Mouse (Mus musculus): Measurements from ENCODE around the gene Gm45062. TPM values are rescaled to one million over a fixed set of nuclear protein-coding genes. Genes with fewer than 3 reads are reported as not detected.

Gene Gm45062
- total RNA-seq, 1 experiment = 1.5 TPM

DNA sequence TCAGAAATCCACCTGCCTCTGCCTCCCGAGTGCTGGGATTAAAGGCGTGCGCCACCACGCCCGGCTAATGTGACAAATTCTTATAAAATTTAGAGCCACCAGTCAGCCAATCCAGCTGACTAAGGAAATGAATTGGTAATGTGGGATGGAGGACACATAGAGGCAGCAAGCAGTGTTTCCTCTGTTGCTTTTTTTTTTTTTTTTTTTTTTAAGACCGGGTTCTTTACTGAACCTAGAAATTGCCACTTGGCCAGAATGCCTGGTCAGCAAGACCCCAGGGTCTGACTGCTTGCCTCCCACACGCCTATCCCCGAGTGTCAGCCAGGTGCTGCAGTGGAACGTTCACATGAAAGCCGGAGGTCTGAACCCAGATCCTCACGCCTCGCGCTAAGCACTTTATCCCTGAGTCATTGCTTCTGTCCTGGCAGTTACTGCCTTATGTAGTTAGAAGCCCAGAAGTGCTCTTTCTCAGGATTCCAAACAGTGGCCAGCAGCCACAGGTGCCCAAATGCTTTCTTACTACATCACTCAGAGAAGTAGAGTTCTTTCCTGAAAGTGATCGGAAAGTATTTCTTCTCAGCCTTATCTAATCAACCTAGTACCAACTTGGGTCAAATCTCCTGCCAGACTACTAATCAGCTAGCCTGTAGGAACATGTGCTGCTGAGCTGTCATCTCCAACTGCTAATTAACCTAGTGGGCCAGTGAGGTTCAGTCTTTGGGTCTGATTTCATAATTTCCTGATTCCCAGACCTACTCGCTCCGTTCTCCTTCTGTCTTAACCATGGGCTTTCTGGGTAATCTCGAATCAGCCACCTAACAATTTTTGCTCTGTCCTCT, 225.4 kb downstream of the Gm45062 start:
- H3K27ac ChIP-seq (ENCODE audit: insufficient read depth, low read depth, low read length, poor library complexity, severe bottlenecking) = no peak overlapping the region
- no peak overlapping the region for H3K9ac ChIP-seq (ENCODE audit: insufficient read depth, low read depth, low read length, poor library complexity, severe bottlenecking)
- TF ChIP-seq MAFK (IDR thresholded peaks at IDR 0.05; ENCODE audit: insufficient read depth, low read depth, low read length) (no peak), ZC3H11A (IDR thresholded peaks at IDR 0.05; ENCODE audit: borderline replicate concordance, low read depth, low read length) (no peak), ZNF384 (IDR thresholded peaks at IDR 0.05; ENCODE audit: low read depth, low read length) (no peak), HCFC1 (IDR thresholded peaks at IDR 0.05; ENCODE audit: borderline replicate concordance, insufficient read depth, low read length) (no peak), CHD2 (IDR thresholded peaks at IDR 0.05; ENCODE audit: low read depth, low read length) (no peak)
- H3K4me1 ChIP-seq (ENCODE audit: control insufficient read depth in 2 of 2, insufficient read depth in 2 of 2, low read length in 2 of 2, poor library complexity in 1 of 2) = peaks cover 0 to 3% of the 10 kb centered on the region in 2 experiments; a peak in 1 of 4 replicates
- H3K4me3 ChIP-seq (ENCODE audit: insufficient read depth in 1 of 2, low read depth in 1 of 2, low read length in 2 of 2, poor library complexity in 1 of 2, severe bottlenecking in 1 of 2) = no peak overlapping the region
- no peak for DNase-seq (ENCODE audit: low read depth, low spot score)
- no peaks in the 10 kb centered on the region for H3K9me3 ChIP-seq (ENCODE audit: control insufficient read depth, insufficient read depth, low read depth, low read length)
- H3K36me3 ChIP-seq (ENCODE audit: control insufficient read depth, insufficient read depth, low read length, poor library complexity, severe bottlenecking) = no peaks in the 10 kb centered on the region
- in situ Hi-C loops (cut with MboI; ENCODE audit: low sequenced_read_pairs in 2 of 2, unreplicated experiment in 2 of 2) = no loop called here

DNA sequence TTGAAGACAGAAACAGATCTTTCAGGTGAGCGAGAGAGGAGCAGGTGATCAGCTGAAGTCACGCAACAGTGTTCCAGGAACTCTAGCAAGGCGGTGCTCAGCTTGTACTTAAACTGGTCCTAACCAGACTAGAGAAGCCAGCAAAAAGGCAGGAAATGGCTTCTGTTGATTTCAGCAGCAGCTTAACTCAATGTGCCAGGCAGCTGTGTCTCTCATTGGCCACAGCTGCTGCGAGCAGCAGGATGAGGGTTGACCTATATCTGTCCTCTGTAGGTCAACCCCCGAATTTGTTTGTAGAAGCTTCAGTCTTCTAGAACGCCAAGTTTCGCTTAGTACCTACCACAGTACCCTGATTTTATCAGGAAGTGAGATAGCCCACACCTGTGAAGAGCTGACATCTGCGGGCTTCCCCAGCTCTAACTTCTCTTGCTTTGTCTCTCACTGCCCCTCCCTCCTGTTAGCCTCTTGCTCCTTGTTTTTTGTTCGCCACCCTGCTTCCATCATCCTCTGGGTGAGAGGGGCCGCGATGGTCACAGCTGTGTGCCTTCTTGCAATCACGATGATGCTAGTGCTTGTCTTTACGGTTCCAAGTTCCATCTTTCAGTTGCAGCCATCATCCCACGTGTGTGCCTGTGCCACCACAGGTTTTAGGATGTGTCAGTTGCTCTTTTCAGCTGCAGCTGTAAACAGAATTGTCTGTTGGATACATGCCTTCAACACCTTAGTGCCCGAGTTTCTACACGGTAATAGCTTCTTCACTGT, 226.3 kb downstream of the Gm45062 start:
- Histone ChIP-seq H3K4me3 (ENCODE audit: insufficient read depth in 1 of 2, low read depth in 1 of 2, low read length in 2 of 2, poor library complexity in 1 of 2, severe bottlenecking in 1 of 2) (no peak overlapping the region), H3K9ac (ENCODE audit: insufficient read depth, low read depth, low read length, poor library complexity, severe bottlenecking) (no peak overlapping the region), H3K36me3 (ENCODE audit: control insufficient read depth, insufficient read depth, low read length, poor library complexity, severe bottlenecking) (no peaks in the 10 kb centered on the region), H3K27ac (ENCODE audit: insufficient read depth, low read depth, low read length, poor library complexity, severe bottlenecking) (no peak overlapping the region), H3K9me3 (ENCODE audit: control insufficient read depth, insufficient read depth, low read depth, low read length) (no peaks in the 10 kb centered on the region), H3K4me1 (ENCODE audit: control insufficient read depth in 2 of 2, insufficient read depth in 2 of 2, low read length in 2 of 2, poor library complexity in 1 of 2) (peaks cover 0 to 3% of the 10 kb centered on the region in 2 experiments; a peak in 1 of 4 replicates)
- no peak for DNase-seq (ENCODE audit: low read depth, low spot score)
- in situ Hi-C loops (cut with MboI; ENCODE audit: low sequenced_read_pairs in 2 of 2, unreplicated experiment in 2 of 2) = no loop called here
- no peak for TF ChIP-seq MAFK (IDR thresholded peaks at IDR 0.05; ENCODE audit: insufficient read depth, low read depth, low read length)
- TF ChIP-seq ZC3H11A (IDR thresholded peaks at IDR 0.05; ENCODE audit: borderline replicate concordance, low read depth, low read length) = no peak
- TF ChIP-seq ZNF384 (IDR thresholded peaks at IDR 0.05; ENCODE audit: low read depth, low read length) = no peak
- no peak for TF ChIP-seq HCFC1 (IDR thresholded peaks at IDR 0.05; ENCODE audit: borderline replicate concordance, insufficient read depth, low read length)
- TF ChIP-seq CHD2 (IDR thresholded peaks at IDR 0.05; ENCODE audit: low read depth, low read length) = no peak

DNA sequence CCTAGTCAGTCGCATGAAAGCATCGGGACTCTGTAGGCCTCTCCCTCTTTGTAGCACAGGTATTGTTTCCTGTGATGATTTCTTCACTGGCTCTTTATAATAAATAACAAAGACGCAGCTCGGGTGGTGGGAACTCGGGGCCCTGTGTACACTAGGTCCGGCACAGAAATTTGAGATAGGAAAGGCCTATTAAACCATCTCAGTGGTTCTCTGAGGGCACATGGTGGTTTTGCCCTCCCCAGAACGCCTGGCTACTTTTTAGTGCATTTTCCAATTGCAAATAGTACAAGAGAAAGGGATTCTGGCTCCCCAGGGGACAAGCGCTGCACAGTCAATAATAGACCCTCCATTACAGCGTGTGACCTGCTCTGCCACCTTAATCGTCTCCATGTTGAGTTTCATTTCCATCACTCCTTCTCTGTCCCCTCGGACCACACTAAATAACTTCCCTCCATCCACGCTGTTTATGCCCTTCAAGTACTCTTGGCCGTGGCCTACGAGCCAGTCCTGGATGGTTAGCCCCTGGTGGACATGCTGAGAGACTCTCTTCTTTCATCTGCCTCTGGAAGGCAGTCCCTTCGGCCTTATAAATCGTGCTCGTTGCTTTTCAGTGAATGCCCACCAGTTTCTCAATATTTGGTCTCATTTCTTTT, 227.3 kb downstream of the Gm45062 start:
- Histone ChIP-seq H3K4me1 (ENCODE audit: control insufficient read depth in 2 of 2, insufficient read depth in 2 of 2, low read length in 2 of 2, poor library complexity in 1 of 2) (peaks cover 0 to 3% of the 10 kb centered on the region in 2 experiments; a peak in 1 of 4 replicates), H3K4me3 (ENCODE audit: insufficient read depth in 1 of 2, low read depth in 1 of 2, low read length in 2 of 2, poor library complexity in 1 of 2, severe bottlenecking in 1 of 2) (no peak overlapping the region), H3K9ac (ENCODE audit: insufficient read depth, low read depth, low read length, poor library complexity, severe bottlenecking) (no peak overlapping the region), H3K27ac (ENCODE audit: insufficient read depth, low read depth, low read length, poor library complexity, severe bottlenecking) (no peak overlapping the region), H3K9me3 (ENCODE audit: control insufficient read depth, insufficient read depth, low read depth, low read length) (no peaks in the 10 kb centered on the region), H3K36me3 (ENCODE audit: control insufficient read depth, insufficient read depth, low read length, poor library complexity, severe bottlenecking) (no peaks in the 10 kb centered on the region)
- DNase-seq (ENCODE audit: low read depth, low spot score) = no peak
- in situ Hi-C loops (cut with MboI; ENCODE audit: low sequenced_read_pairs in 2 of 2, unreplicated experiment in 2 of 2) = no loop called here
- TF ChIP-seq CHD2 (IDR thresholded peaks at IDR 0.05; ENCODE audit: low read depth, low read length) (no peak), HCFC1 (IDR thresholded peaks at IDR 0.05; ENCODE audit: borderline replicate concordance, insufficient read depth, low read length) (no peak), ZC3H11A (IDR thresholded peaks at IDR 0.05; ENCODE audit: borderline replicate concordance, low read depth, low read length) (no peak), MAFK (IDR thresholded peaks at IDR 0.05; ENCODE audit: insufficient read depth, low read depth, low read length) (no peak), ZNF384 (IDR thresholded peaks at IDR 0.05; ENCODE audit: low read depth, low read length) (no peak)

DNA sequence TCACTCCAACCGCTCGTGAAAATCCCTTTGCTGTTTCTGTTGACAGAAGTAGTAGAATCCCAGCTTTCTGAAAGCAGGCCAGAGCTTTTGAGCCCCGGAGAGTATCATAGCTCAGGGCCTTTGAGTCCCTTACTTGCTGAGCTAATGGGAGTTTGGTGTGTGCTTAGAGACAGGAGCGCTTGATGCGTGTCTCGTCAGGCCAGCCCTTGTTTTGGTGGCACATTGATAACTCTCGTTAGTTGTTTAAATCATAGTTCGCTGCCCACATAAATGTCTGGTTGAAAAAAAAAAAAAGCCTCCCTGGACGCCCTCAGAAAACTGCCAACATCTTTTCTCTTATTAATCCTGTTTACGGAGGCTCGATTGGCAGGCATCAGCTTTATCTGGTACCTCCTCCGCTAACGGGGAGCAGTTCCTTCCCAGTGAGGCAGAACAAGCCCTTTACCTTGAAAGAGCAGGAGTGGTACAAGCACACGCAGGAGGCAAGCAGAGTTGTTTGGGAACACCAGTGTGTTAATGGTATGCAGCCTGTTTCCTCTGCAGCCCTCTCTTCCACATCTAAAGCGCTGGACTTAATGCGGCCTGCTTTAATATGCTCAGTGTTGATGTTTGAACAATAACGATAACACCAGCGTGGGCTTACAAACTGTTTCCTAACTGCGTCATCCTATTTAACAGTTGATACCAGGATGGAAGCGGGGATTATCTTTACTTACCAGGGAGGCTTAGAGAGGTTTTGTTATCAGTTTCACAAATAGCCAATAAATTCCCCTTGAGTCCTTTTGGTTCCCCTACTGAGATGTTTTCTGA, 228.0 kb downstream of the Gm45062 start:
- Histone ChIP-seq H3K9ac (ENCODE audit: insufficient read depth, low read depth, low read length, poor library complexity, severe bottlenecking) (no peak overlapping the region), H3K9me3 (ENCODE audit: control insufficient read depth, insufficient read depth, low read depth, low read length) (no peaks in the 10 kb centered on the region), H3K36me3 (ENCODE audit: control insufficient read depth, insufficient read depth, low read length, poor library complexity, severe bottlenecking) (no peaks in the 10 kb centered on the region), H3K4me1 (ENCODE audit: control insufficient read depth in 2 of 2, insufficient read depth in 2 of 2, low read length in 2 of 2, poor library complexity in 1 of 2) (peaks cover 0 to 3% of the 10 kb centered on the region in 2 experiments; a peak in 1 of 4 replicates), H3K27ac (ENCODE audit: insufficient read depth, low read depth, low read length, poor library complexity, severe bottlenecking) (no peak overlapping the region), H3K4me3 (ENCODE audit: insufficient read depth in 1 of 2, low read depth in 1 of 2, low read length in 2 of 2, poor library complexity in 1 of 2, severe bottlenecking in 1 of 2) (no peak overlapping the region)
- TF ChIP-seq ZNF384 (IDR thresholded peaks at IDR 0.05; ENCODE audit: low read depth, low read length) = no peak
- TF ChIP-seq CHD2 (IDR thresholded peaks at IDR 0.05; ENCODE audit: low read depth, low read length) = no peak
- TF ChIP-seq HCFC1 (IDR thresholded peaks at IDR 0.05; ENCODE audit: borderline replicate concordance, insufficient read depth, low read length) = no peak
- no peak for TF ChIP-seq MAFK (IDR thresholded peaks at IDR 0.05; ENCODE audit: insufficient read depth, low read depth, low read length)
- no peak for TF ChIP-seq ZC3H11A (IDR thresholded peaks at IDR 0.05; ENCODE audit: borderline replicate concordance, low read depth, low read length)
- in situ Hi-C loops (cut with MboI; ENCODE audit: low sequenced_read_pairs in 2 of 2, unreplicated experiment in 2 of 2) = no loop called here
- no peak for DNase-seq (ENCODE audit: low read depth, low spot score)
